Mouse (Mus musculus) megakaryocyte, embryonic 14.5 days (primary cell): ENCODE results near the gene Olfr1221.

Source experiments
- FLI1 ChIP-seq: IDR thresholded peaks from 2 replicates; pipeline ENCODE4 v1.6.1; 2012; ENCODE audit warnings: low read length, inconsistent platforms, mixed read lengths
- GATA1 ChIP-seq: IDR thresholded peaks from 3 replicates; pipeline ENCODE4 v1.6.1; 2012; ENCODE audit warnings: mixed read lengths, low read length, inconsistent platforms, borderline replicate concordance

DNA sequence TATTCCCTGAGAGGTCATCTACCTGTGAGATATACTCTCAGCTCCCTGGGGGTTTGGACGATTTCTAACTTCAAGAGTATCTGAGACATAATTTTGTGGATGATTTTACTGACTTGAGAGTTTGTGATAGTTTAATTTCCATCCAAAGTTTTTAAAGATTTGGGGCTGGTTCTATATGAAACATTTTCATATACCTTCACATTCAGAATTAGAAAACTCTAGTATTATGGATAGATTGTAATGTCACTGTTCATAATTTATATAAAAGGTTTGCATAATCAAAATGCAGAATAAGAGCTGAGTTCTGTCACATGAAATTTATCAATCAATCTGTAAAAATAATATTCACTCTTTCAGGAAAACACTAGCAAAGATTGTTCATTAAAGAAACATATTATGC lies 34.4 kb upstream of the Olfr1221 start, which contains the start of gene Olfr1223:
- TF ChIP-seq GATA1: no peak
- no peak for TF ChIP-seq FLI1
